Mouse (Mus musculus) midbrain, postnatal 0 days (tissue): ENCODE data around the gene Wrap53. TPM values are rescaled to one million over a fixed set of nuclear protein-coding genes. Genes with fewer than 3 reads are reported as not detected.

Source experiments
- ATAC-seq: fragments of 200-750 bp; cut with Nextera tagmentation; 2 replicates; pipeline ENCODE4 v1.8.0; 2017; ENCODE audit warnings: moderate number of reproducible peaks, mild to moderate bottlenecking, moderate TSS enrichment, moderate library complexity; ENCODE audit not compliant: low FRiP score
- DNase-seq: peaks from one replicate; pipeline ENCODE4 v3.0.0-alpha.2; 2015; ENCODE audit warnings: low spot score
- H3K27ac ChIP-seq: fragments of 300-500 bp; sonication (generic); 2 replicates; pipeline ENCODE4 v1.5.1; 2014; ENCODE audit warnings: low read depth, mild to moderate bottlenecking, low read length, mixed read lengths
- H3K27me3 ChIP-seq: fragments of 300-500 bp; sonication (generic); 2 replicates; pipeline ENCODE4 v1.6.1; 2014; ENCODE audit warnings: low read length, control low read depth, mixed read lengths; ENCODE audit not compliant: insufficient read depth
- H3K36me3 ChIP-seq: fragments of 300-500 bp; sonication (generic); 2 replicates; pipeline ENCODE4 v1.6.1; 2014; ENCODE audit warnings: low read length, control low read depth, mixed read lengths; ENCODE audit not compliant: insufficient read depth
- H3K4me1 ChIP-seq: fragments of 300-500 bp; sonication (generic); 2 replicates; pipeline ENCODE4 v1.6.1; 2014; ENCODE audit warnings: mild to moderate bottlenecking, control low read depth, antibody characterized with exemption, low read length, mixed read lengths; ENCODE audit not compliant: insufficient read depth
- H3K4me2 ChIP-seq: fragments of 300-500 bp; sonication (generic); 2 replicates; pipeline ENCODE4 v1.6.1; 2014; ENCODE audit warnings: low read depth, mild to moderate bottlenecking, low read length, mixed read lengths; ENCODE audit not compliant: poor library complexity, severe bottlenecking
- H3K4me3 ChIP-seq: fragments of 300-500 bp; sonication (generic); 2 replicates; pipeline ENCODE4 v1.5.1; 2014; ENCODE audit warnings: low read depth, mild to moderate bottlenecking, low read length, moderate library complexity
- H3K9ac ChIP-seq: fragments of 300-500 bp; sonication (generic); replicated peaks from 2 replicates; pipeline ENCODE4 v1.6.1; 2014; ENCODE audit warnings: mild to moderate bottlenecking, low read length, moderate library complexity, mixed read lengths; ENCODE audit not compliant: poor library complexity, severe bottlenecking
- H3K9me3 ChIP-seq: fragments of 300-500 bp; sonication (generic); 2 replicates; pipeline ENCODE4 v1.6.1; 2016; ENCODE audit warnings: low read length, control low read depth
- CTCF ChIP-seq: IDR thresholded peaks from 2 replicates; pipeline ENCODE4 v1.5.1; 2016; ENCODE audit warnings: antibody characterized with exemption, mild to moderate bottlenecking
- WGBS: fragments of 180-500 bp; shearing (Covaris S2); extraction: QIAGEN DNeasy Blood & Tissue Kit; methylation state at CpG from one replicate; pipeline ENCODE4 v1.1.7; 2014; 5-methylcytosine and 5-hydroxymethylcytosine counted together
- polyA plus RNA-seq: library from polyadenylated mRNA; unstranded; fragments of >200 nt; fragmentation: Nextera tagmentation; extraction: Ambion mirVana; gene quantifications from 2 replicates; pipeline ENCODE4 v1.2.1, GENCODE M21; 2015
- total RNA-seq: library from RNA; depleted of rRNA; stranded (reverse); fragments of >200 nt; gene quantifications from 2 replicates; pipeline ENCODE4 v1.2.3, GENCODE M21; 2014; rRNA removed

Wrap53 gene
- total and polyA plus RNA-seq, 2 experiments from 2014 or later: 14.2 to 15.7 TPM

DNA sequence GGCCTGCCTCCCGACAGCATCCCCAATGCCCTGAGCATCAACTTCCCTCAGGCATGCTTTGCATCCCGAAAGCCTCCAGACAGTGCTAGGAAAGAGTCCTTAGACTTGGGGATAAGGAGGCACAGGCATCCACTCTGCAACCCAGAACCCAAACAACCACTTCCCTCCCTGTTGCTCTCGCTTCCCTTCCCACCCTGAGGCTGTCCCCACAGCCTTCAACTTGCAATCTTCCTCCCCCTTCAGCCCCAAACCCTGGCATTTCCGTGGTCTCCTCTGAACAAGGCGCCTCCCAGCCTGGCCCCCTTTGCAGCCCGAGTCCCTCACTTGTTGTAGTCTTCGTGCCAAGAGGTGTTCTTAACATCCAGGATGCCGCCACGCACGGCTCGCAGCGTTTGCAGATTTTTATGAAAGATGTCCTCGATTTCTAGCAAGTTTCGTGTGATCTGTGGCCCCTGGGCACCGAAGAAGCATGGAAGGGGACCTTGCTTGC lies 63.9 kb downstream of the Wrap53 start:
- no peak overlapping the region for H3K4me2 ChIP-seq
- ATAC-seq (no peak), DNase-seq (no peak)
- no peaks in the 10 kb centered on the region for H3K4me1 ChIP-seq
- no peak overlapping the region for H3K27ac ChIP-seq
- WGBS: 71% methylated on average over 15 of the region's 15 CpGs
- no peaks in the 10 kb centered on the region; the same call in 1 of the 2 replicates for H3K36me3 ChIP-seq
- TF ChIP-seq CTCF: no peak
- H3K4me3 ChIP-seq: no peak overlapping the region
- H3K9me3 ChIP-seq: no peaks in the 10 kb centered on the region
- H3K9ac ChIP-seq: no peak overlapping the region
- no peaks in the 10 kb centered on the region for H3K27me3 ChIP-seq

GRCm38 (mm10) chr11:69513840-69514239 lies 66.2 kb downstream of the Wrap53 start:
- ATAC-seq (0 out of 2 replicates have a peak, but pooled peaks have one; percentile 49), DNase-seq (peak; percentile 88)
- Histone ChIP-seq H3K9ac (no peak overlapping the region), H3K27ac (no peak overlapping the region), H3K4me1 (no peaks in the 10 kb centered on the region), H3K4me3 (no peak overlapping the region), H3K36me3 (no peaks in the 10 kb centered on the region), H3K4me2 (no peak overlapping the region), H3K27me3 (no peaks in the 10 kb centered on the region), H3K9me3 (no peaks in the 10 kb centered on the region)
- 9% methylated on average over 6 of the region's 6 CpGs for WGBS
- peak; percentile 90 for TF ChIP-seq CTCF

Other genes with a start within 250 kb of the Wrap53 start
- 245 and 310 TPM in 2 replicates for gene Rnf227, start 239.8 kb downstream of the Wrap53 start, total RNA-seq
- 382 and 383 TPM in 2 replicates for gene Rnf227, start 239.8 kb downstream of the Wrap53 start, polyA plus RNA-seq
- gene Chd3, start 210.8 kb downstream of the Wrap53 start, total RNA-seq: 284 and 298 TPM in 2 replicates
- gene Chd3, start 210.8 kb downstream of the Wrap53 start, polyA plus RNA-seq: 51.6 and 58.9 TPM in 2 replicates
- gene Naa38, start 184.8 kb downstream of the Wrap53 start, total RNA-seq: 32.6 and 95.9 TPM in 2 replicates
- 120 and 147 TPM in 2 replicates for gene Naa38, start 184.8 kb downstream of the Wrap53 start, polyA plus RNA-seq
- 16.5 and 22.6 TPM in 2 replicates for gene Cyb5d1, start 184.6 kb downstream of the Wrap53 start, total RNA-seq
- 18.2 and 18.8 TPM in 2 replicates for gene Cyb5d1, start 184.6 kb downstream of the Wrap53 start, polyA plus RNA-seq
- 4.4 and 5.7 TPM in 2 replicates for gene Tmem88, start 182.0 kb downstream of the Wrap53 start, total RNA-seq
- 5.8 and 6.3 TPM in 2 replicates for gene Tmem88, start 182.0 kb downstream of the Wrap53 start, polyA plus RNA-seq
- gene Kdm6b, start 166.6 kb downstream of the Wrap53 start, total RNA-seq: 12.1 and 14.5 TPM in 2 replicates
- gene Kdm6b, start 166.6 kb downstream of the Wrap53 start, polyA plus RNA-seq: 18.9 and 22.7 TPM in 2 replicates
- gene Dnah2, start 31.1 kb downstream of the Wrap53 start, total RNA-seq: 9.5 and 12.5 TPM in 2 replicates
- 3.9 and 4.1 TPM in 2 replicates for gene Dnah2, start 31.1 kb downstream of the Wrap53 start, polyA plus RNA-seq
- gene Efnb3, start 20.1 kb downstream of the Wrap53 start, total RNA-seq: 145 and 155 TPM in 2 replicates
- 151 and 166 TPM in 2 replicates for gene Efnb3, start 20.1 kb downstream of the Wrap53 start, polyA plus RNA-seq
- gene Trp53, start 104 bp upstream of the Wrap53 start, total RNA-seq: 29.5 and 34.5 TPM in 2 replicates
- 30.3 and 31.9 TPM in 2 replicates for gene Trp53, start 104 bp upstream of the Wrap53 start, polyA plus RNA-seq
- 145 and 161 TPM in 2 replicates for gene Atp1b2, start 25.7 kb upstream of the Wrap53 start, total RNA-seq
- gene Atp1b2, start 25.7 kb upstream of the Wrap53 start, polyA plus RNA-seq: 167 and 175 TPM in 2 replicates
- not detected in 2 replicates for gene Shbg, start 37.6 kb upstream of the Wrap53 start, total RNA-seq
- not detected in 2 replicates for gene Shbg, start 37.6 kb upstream of the Wrap53 start, polyA plus RNA-seq
- gene Sat2, start 41.8 kb upstream of the Wrap53 start, total RNA-seq: 10.5 and 13.3 TPM in 2 replicates
- 29.6 and 29.9 TPM in 2 replicates for gene Sat2, start 41.8 kb upstream of the Wrap53 start, polyA plus RNA-seq
- 76.6 and 84.1 TPM in 2 replicates for gene Fxr2, start 52.7 kb upstream of the Wrap53 start, total RNA-seq
- 22.5 and 27.2 TPM in 2 replicates for gene Fxr2, start 52.7 kb upstream of the Wrap53 start, polyA plus RNA-seq
- 0.27 TPM in 1 of 2 replicates, not detected in the other for gene Sox15, start 75.1 kb upstream of the Wrap53 start, total RNA-seq
- gene Sox15, start 75.1 kb upstream of the Wrap53 start, polyA plus RNA-seq: 0.19 and 0.20 TPM in 2 replicates
- gene Mpdu1, start 82.4 kb upstream of the Wrap53 start, total RNA-seq: 224 and 278 TPM in 2 replicates
- gene Mpdu1, start 82.4 kb upstream of the Wrap53 start, polyA plus RNA-seq: 118 and 123 TPM in 2 replicates
- gene Cd68, start 85.9 kb upstream of the Wrap53 start, total RNA-seq: 7.2 and 10.3 TPM in 2 replicates
- 10.6 and 11.0 TPM in 2 replicates for gene Cd68, start 85.9 kb upstream of the Wrap53 start, polyA plus RNA-seq
- 767 and 793 TPM in 2 replicates for gene Eif4a1, start 92.2 kb upstream of the Wrap53 start, total RNA-seq
- 501 and 502 TPM in 2 replicates for gene Eif4a1, start 92.2 kb upstream of the Wrap53 start, polyA plus RNA-seq
- 81.7 and 89.2 TPM in 2 replicates for gene Senp3, start 101.8 kb upstream of the Wrap53 start, total RNA-seq
- 70.3 and 74.0 TPM in 2 replicates for gene Senp3, start 101.8 kb upstream of the Wrap53 start, polyA plus RNA-seq
- gene Tnfsf13, start 105.5 kb upstream of the Wrap53 start, total RNA-seq: 0.27 and 0.57 TPM in 2 replicates
- gene Tnfsf13, start 105.5 kb upstream of the Wrap53 start, polyA plus RNA-seq: 0.96 and 1.1 TPM in 2 replicates
- gene Tnfsf12, start 115.6 kb upstream of the Wrap53 start, total RNA-seq: 4.7 and 6.2 TPM in 2 replicates
- 4.3 and 4.5 TPM in 2 replicates for gene Tnfsf12, start 115.6 kb upstream of the Wrap53 start, polyA plus RNA-seq
- gene Tnfsfm13, start 115.8 kb upstream of the Wrap53 start, total RNA-seq: 1.3 and 1.8 TPM in 2 replicates
- 1.2 and 1.9 TPM in 2 replicates for gene Tnfsfm13, start 115.8 kb upstream of the Wrap53 start, polyA plus RNA-seq
- gene Polr2a, start 178.4 kb upstream of the Wrap53 start, total RNA-seq: 16.9 and 25.1 TPM in 2 replicates
- 9.0 and 10.2 TPM in 2 replicates for gene Polr2a, start 178.4 kb upstream of the Wrap53 start, polyA plus RNA-seq
- gene Slc35g3, start 181.7 kb upstream of the Wrap53 start, total RNA-seq: not detected in 2 replicates
- 0.23 and 0.26 TPM in 2 replicates for gene Slc35g3, start 181.7 kb upstream of the Wrap53 start, polyA plus RNA-seq
- gene Zbtb4, start 185.7 kb upstream of the Wrap53 start, total RNA-seq: 31.5 and 34.3 TPM in 2 replicates
- 4.4 and 5.0 TPM in 2 replicates for gene Zbtb4, start 185.7 kb upstream of the Wrap53 start, polyA plus RNA-seq
- 1.5 and 1.6 TPM in 2 replicates for gene Chrnb1, start 215.7 kb upstream of the Wrap53 start, total RNA-seq
- 1.1 TPM in 2 replicates for gene Chrnb1, start 215.7 kb upstream of the Wrap53 start, polyA plus RNA-seq
- 12.7 and 16.4 TPM in 2 replicates for gene Fgf11, start 221.6 kb upstream of the Wrap53 start, total RNA-seq
- gene Fgf11, start 221.6 kb upstream of the Wrap53 start, polyA plus RNA-seq: 2.6 and 2.8 TPM in 2 replicates
- gene Tmem102, start 225.4 kb upstream of the Wrap53 start, total RNA-seq: 0.16 TPM in 1 of 2 replicates, not detected in the other
- gene Tmem102, start 225.4 kb upstream of the Wrap53 start, polyA plus RNA-seq: 0.80 and 0.94 TPM in 2 replicates
- gene Gm39566, start 235.0 kb upstream of the Wrap53 start, total RNA-seq: not detected in 2 replicates
- not detected in 2 replicates for gene Gm39566, start 235.0 kb upstream of the Wrap53 start, polyA plus RNA-seq
- gene Spem2, start 238.2 kb upstream of the Wrap53 start, total RNA-seq: not detected in 2 replicates
- gene Spem2, start 238.2 kb upstream of the Wrap53 start, polyA plus RNA-seq: not detected in 2 replicates
- gene Spem1, start 241.9 kb upstream of the Wrap53 start, total RNA-seq: 0.93 TPM in 1 of 2 replicates, not detected in the other
- 0.20 and 0.27 TPM in 2 replicates for gene Spem1, start 241.9 kb upstream of the Wrap53 start, polyA plus RNA-seq